Mouse (Mus musculus): ENCODE measurements at regions not wholly inside any gene's neighbourhood (a gene's known extent, or its start where the extent isn't known, plus 50 kb on each side); places are given as distances from the start of the nearest gene placed in this dataset.
"Not testable (repeated sequence)": the region's sequence is repeated elsewhere in the genome, so short reads cannot be mapped to it uniquely, and the experiment has no call there.

DNA sequence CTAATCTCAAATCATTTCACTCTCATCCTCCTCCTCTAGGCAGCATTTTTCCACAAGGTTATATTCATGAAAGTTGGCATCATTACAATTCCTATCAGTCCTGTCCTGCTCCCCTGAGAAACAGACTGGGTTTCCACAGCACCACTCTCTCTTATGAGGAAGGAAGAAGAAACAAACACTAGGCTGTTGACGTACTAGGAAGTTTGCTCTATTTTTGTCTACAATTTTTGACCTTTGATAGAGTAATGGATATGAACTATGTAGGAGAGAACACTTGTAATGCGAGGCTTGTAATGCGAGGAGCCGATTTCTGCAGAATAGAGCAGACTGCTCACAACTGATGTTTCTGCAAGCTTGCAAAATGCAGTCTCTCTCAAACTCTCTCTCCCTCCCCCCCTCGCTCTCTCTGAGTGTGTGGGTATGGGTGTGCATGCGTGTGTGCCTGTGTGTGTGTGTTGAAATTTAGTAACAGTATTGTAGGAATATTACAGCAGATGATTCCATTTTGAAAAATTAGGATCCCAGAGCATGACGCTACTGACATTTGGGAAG is 247.0 kb upstream of the Klf6 start:
- DNase-seq: peak; percentile 52 to 71

DNA sequence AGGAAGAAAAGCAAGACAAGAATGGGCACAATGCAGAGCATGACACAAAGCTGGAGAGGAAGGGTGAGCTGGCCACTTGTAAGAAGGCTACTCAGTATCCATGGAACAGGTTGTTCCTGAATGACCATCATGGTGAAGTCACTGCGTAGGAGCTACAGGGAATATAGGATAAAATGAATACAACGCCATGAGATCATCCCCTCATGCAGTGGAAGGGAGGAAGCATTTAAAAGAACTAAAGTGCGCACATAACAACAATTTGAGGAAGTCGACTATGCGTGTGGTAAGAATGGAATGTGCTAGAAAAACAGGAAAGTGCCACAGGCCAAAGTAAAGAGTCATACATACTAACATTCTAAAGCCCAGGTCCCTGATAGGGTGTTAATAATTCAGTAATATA is 246.4 kb upstream of the Klf6 start:
- peak; percentile 51 to 69 for DNase-seq

GRCm38 (mm10) chr13:5615327-5615726 is 246.0 kb upstream of the Klf6 start:
- DNase-seq: no peak

- DNase-seq: peak; percentile 30 to 44
These were observed 233.2 kb upstream of the Klf6 start for GRCm38 (mm10) chr13:5628124-5628523.

DNA sequence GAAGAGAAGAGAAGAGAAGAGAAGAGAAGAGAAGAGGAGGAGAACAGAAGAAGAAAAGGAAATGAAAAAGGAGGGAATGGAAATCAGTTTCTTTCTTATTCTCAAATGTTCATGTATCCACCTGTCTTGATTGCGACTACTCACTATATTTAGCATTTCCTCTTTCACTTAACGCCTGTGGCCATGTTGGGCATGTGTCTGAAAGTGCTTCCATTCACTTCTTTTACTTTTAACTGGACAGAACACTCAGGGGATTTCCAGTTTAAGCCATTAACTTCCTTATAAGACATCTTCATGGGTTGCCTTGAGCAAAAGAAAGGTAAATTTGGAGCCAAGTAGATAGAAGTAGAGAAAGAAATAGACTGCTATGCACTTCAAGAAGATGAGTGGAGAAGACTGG is 226.3 kb upstream of the Klf6 start:
- DNase-seq: no peak

DNA sequence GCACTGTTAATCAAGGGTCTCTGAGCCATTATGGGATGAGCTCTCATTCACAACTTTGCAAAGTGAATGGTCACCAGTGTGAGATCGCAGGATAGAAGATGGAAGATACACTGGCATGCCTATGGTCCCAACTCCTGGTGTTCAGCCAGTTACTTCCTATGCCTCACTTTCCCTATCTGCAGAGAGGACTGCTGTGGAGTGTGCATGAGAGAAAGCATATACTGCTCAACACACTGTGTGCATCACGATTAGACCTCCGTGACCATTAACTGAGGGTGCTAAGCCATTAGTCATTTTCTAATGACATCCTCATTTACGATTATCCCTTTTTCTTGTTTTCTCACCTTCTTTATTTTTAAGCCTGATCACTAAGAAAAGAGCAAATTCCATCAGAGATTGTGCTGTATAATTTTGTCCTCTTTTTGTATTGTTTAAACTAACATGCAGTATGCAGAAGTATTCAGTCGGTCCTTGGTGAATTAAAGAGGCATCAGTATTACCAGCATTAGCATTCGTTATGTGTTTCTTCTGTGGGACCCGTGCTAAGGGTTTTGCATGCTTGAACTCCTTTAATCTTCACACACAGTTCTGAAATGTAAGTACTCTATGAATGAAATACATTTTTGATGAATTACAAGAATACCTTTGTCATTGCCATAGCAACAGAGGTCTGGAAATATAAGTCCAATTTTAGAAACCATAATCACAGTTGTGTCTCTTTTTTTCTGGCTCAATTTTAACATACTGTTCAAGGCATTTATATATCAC is 219.4 kb upstream of the Klf6 start:
- DNase-seq: no peak

DNA sequence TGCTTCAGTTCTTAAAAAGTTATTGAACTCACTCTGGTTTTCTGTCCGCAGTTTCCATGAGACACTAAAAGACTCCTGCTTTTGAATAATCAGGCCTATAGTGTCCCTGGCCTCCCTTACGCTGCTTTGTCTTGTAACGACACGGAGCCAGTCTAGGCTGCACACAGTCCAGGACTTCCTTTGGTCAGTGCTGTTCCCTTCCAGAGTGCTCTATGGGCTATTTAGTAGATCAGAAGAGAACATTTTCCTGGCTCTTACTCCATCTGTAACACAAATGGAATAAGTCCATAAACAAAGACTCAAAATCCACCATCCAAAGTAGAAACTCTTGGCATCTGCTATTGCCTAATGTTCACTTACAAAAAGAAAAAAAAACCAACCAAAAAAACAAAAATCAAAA is 213.0 kb upstream of the Klf6 start:
- peak in 1 of 2 experiments; percentile 11 for DNase-seq

- no peak for DNase-seq
These were observed 203.7 kb upstream of the Klf6 start for GRCm38 (mm10) chr13:5657556-5657955.

- DNase-seq: no peak
These were observed 194.9 kb upstream of the Klf6 start for GRCm38 (mm10) chr13:5666235-5667007.

DNA sequence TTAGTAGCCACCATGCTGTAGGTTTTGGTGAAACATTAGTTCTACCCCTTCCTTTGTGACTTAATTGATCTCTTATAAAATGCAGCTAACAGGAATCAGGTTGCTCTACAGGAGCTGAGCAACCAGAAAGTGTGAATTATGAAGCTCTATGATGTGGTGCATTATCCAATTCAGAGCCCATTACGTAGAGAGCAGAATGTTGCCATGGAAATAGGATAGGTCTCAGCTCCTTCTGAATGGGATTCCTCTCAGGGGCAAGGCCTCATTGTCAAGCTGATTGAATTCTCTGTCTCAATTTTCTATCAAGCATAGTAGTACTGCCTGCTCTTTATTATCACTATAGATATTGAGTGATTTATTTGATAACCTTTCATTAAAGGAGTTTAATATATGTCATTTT is 185.6 kb upstream of the Klf6 start:
- no peak for DNase-seq

- no peak for DNase-seq
These were observed 171.2 kb upstream of the Klf6 start for GRCm38 (mm10) chr13:5690124-5690523.

GRCm38 (mm10) chr13:5690680-5691079 is 170.6 kb upstream of the Klf6 start:
- not testable (repeated sequence) for DNase-seq

GRCm38 (mm10) chr13:5694626-5695025 is 166.7 kb upstream of the Klf6 start:
- DNase-seq: no peak

DNA sequence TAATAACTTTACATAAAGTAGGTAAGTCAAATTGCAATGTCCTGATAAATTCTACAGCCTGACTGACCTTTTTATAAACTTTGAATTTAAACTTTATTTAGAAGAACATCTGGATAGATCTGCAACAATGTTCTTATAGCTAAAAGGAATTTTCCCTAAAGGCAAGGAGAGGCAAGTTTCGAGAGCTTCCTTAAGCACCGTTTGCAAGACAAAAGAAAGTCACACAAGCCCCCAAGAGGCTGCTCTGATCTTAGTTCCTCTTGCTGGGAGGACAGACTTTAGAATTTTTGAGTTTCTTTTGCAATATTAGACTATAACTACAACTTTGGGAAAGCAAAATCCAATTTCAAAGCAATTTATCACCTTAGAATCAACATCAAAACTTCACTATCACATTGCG is 165.7 kb upstream of the Klf6 start:
- DNase-seq: not testable (repeated sequence)

- DNase-seq: no peak
These were observed 164.9 kb upstream of the Klf6 start for GRCm38 (mm10) chr13:5696377-5696776.

DNA sequence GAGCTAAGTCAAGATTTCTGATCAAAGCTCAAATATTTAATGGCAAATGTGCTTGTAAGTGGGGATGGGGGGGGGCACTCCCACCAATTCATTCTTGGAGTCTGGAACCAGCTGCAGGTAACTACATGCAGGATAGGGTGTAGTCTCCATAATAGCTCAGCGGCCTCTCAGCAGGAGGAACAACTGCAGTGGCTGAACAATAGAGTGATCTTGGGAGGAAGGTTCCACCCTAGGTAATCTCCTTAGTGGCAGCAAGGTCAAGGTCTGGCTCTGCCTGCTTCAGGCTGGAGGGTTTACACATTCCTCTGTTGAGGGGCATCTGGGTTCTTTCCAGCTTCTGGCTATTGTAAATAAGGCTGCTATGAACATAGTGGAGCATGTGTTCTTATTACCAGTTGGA is 164.0 kb upstream of the Klf6 start:
- DNase-seq: peak in 1 of 2 experiments; percentile 33

DNA sequence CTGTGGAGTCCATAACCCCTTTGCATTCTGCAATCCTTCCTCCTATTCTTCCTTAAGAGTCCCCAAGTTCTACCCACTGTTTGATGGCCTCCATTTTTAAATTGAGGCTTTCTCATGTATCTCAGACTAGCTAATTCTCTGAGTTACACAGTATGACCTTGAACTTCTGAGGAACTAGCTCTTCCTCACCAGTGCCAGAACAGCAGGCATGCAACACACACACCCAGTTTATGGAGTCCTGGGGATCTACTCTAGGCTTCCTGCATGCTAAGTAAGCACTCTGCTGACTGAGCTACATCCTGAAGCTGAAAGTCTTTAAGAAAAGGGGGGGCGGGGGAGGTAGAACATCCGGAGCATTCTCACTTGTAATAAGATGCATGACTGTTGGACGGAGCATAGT is 159.2 kb upstream of the Klf6 start:
- DNase-seq: no peak

GRCm38 (mm10) chr13:5704991-5705390 is 156.3 kb upstream of the Klf6 start:
- DNase-seq: no peak

- peak in 1 of 2 experiments; percentile 28 for DNase-seq
These were observed 149.6 kb upstream of the Klf6 start for GRCm38 (mm10) chr13:5711646-5712045.

GRCm38 (mm10) chr13:5713195-5713863 is 148.0 kb upstream of the Klf6 start:
- peak; percentile 11 to 40 for DNase-seq

DNA sequence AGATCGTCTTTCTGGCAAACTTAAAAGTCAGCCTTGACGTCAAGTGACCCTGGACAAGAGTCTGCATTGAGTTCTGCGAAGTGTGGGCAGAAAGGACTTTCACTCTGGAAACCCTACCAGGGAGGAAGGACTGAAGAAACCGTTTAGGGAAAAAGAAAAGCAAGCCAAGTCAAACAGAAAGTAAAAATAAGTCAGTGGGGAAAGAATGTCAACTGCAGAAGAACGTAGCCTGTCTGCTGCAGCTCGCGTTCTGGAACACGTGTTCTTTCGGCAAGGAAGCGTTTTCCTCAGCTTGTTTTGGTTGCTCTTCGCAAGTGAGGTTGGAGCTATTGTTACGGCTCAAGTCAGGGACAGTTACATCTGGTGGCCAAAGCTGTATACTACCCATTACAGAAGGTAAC is 147.1 kb upstream of the Klf6 start:
- DNase-seq: peak; percentile 78 to 82

DNA sequence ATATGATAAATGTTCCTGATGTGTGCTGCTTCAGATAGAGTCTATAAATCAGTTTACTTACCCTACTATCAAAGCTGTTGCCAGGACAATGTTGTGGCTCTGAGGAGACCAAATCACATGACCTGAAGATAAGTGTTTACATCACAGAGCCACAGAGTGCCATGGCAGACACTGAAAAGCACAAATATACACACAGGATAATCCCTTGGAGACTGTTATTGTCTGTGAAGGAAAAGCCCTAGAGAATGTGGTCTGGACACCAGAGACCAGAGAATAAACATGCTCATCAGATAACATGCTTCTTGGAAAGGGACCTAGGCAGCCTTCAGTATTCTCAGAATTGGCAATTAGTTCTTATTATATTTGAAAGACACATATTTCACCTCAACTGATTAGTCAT is 146.5 kb upstream of the Klf6 start:
- peak; percentile 22 to 46 for DNase-seq

- DNase-seq: peak in 1 of 2 experiments; percentile 26
These were observed 144.5 kb upstream of the Klf6 start for GRCm38 (mm10) chr13:5716749-5717148.

Data from heart, adult 18-20 months (tissue).